Mouse (Mus musculus) Muller cell, postnatal 12 days (primary cell): ENCODE measurements around the gene March7.
A peak's percentile ranks its signal among the peaks of the same experiment; 100 is the strongest.

Source experiments
- DNase-seq: peaks from one replicate; pipeline ENCODE4 v3.0.0-alpha.2; 2015; ENCODE audit errors: inconsistent ontology term

The March7 gene

GRCm38 (mm10) chr2:60209703-60210651 is at the start of gene March7, which contains the start of gene Baz2b:
TSS of gene March7 (plus strand) at chr2:60209887.
TSS of gene Baz2b (minus strand) at chr2:60209839.
- peak; percentile 95 for DNase-seq

- no peak for DNase-seq
Measured at GRCm38 (mm10) chr2:60163744-60164143, 45.9 kb upstream of the March7 start.

- no peak for DNase-seq
Measured at GRCm38 (mm10) chr2:60165679-60166078, 44.0 kb upstream of the March7 start.

GRCm38 (mm10) chr2:60166878-60167277 is 42.8 kb upstream of the March7 start:
- no peak for DNase-seq

- DNase-seq = peak; percentile 70
Measured at GRCm38 (mm10) chr2:60171786-60172530, 37.7 kb upstream of the March7 start.

- peak; percentile 14 for DNase-seq
Measured at GRCm38 (mm10) chr2:60172531-60172914, 37.2 kb upstream of the March7 start.

- no peak for DNase-seq
Measured at GRCm38 (mm10) chr2:60173190-60173589, 36.5 kb upstream of the March7 start.

- DNase-seq = peak; percentile 65
Measured at GRCm38 (mm10) chr2:60173595-60173994, 36.1 kb upstream of the March7 start.

- no peak for DNase-seq
Measured at GRCm38 (mm10) chr2:60175078-60175477, 34.6 kb upstream of the March7 start.

- no peak for DNase-seq
Measured at GRCm38 (mm10) chr2:60176087-60176486, 33.6 kb upstream of the March7 start.

GRCm38 (mm10) chr2:60177490-60177889 is 32.2 kb upstream of the March7 start:
- no peak for DNase-seq

GRCm38 (mm10) chr2:60181696-60182095 is 28.0 kb upstream of the March7 start:
- DNase-seq = no peak

GRCm38 (mm10) chr2:60196841-60197240 is 12.8 kb upstream of the March7 start:
- DNase-seq = no peak

- no peak for DNase-seq
Measured at GRCm38 (mm10) chr2:60200051-60200562, 9.6 kb upstream of the March7 start.

GRCm38 (mm10) chr2:60200667-60201066 is 9.0 kb upstream of the March7 start:
- peak; percentile 30 for DNase-seq

- no peak for DNase-seq
Measured at GRCm38 (mm10) chr2:60202900-60203530, 6.7 kb upstream of the March7 start.

- no peak for DNase-seq
Measured at GRCm38 (mm10) chr2:60203733-60204132, 6.0 kb upstream of the March7 start.

GRCm38 (mm10) chr2:60204162-60204561 is 5.5 kb upstream of the March7 start:
- no peak for DNase-seq

- no peak for DNase-seq
Measured at GRCm38 (mm10) chr2:60205795-60206194, 3.9 kb upstream of the March7 start.

- DNase-seq = peak; percentile 71
Measured at GRCm38 (mm10) chr2:60209122-60209611, 520 bp upstream of the March7 start.

- DNase-seq = peak; percentile 28
Measured at GRCm38 (mm10) chr2:60210821-60211220, 1.1 kb downstream of the March7 start.

GRCm38 (mm10) chr2:60212488-60212887 is 2.8 kb downstream of the March7 start:
- DNase-seq = no peak
